Comparison of ENCODE assay signal across 24 mouse cellular contexts in genomic region chr6:36936816-36937215, GRCm38 (mm10).
"Had no signal": no experiment of that assay in that cellular context is flagged by ENCODE, and none has a peak within 500 bp of the region (broad histone marks: within the 10 kb centered on the region; RNA-seq: fewer than 3 reads in every experiment).

No protein-coding gene starts in this region.

- DNase-seq: gastrocnemius, postnatal 14 days; gastrocnemius, postnatal 36 days; heart, adult 11 months; heart, adult 2 months; heart, postnatal 14 days; heart, postnatal 36 days; kidney, adult 11 months; kidney, adult 2 months; kidney, adult 9 months; kidney, postnatal 14 days; kidney, postnatal 36 days; layer of hippocampus, adult 9-11 months; left cerebral cortex, postnatal 4 days had no signal

- H3K9me3 ChIP-seq: heart, embryonic 13.5 days; heart, embryonic 15.5 days; hindbrain, embryonic 13.5 days; hindbrain, embryonic 15.5 days; kidney, embryonic 15.5 days; limb, embryonic 13.5 days; limb, embryonic 15.5 days had no signal

- H3K4me3 ChIP-seq: heart, adult 2 months; heart, embryonic 13.5 days; heart, embryonic 15.5 days; hindbrain, embryonic 13.5 days; hindbrain, embryonic 15.5 days; kidney, embryonic 15.5 days; limb, embryonic 13.5 days; limb, embryonic 15.5 days had no signal

- H3K27me3 ChIP-seq: heart, embryonic 13.5 days; heart, embryonic 15.5 days; hindbrain, embryonic 13.5 days; hindbrain, embryonic 15.5 days; kidney, embryonic 15.5 days; limb, embryonic 13.5 days; limb, embryonic 15.5 days had no signal

- ATAC-seq: hindbrain, postnatal 0 days; intestine, embryonic 16.5 days had no signal

- H3K4me2 ChIP-seq: heart, embryonic 11.5 days; heart, embryonic 13.5 days; heart, embryonic 15.5 days; hindbrain, embryonic 13.5 days; hindbrain, embryonic 15.5 days; kidney, embryonic 15.5 days; limb, embryonic 13.5 days; limb, embryonic 15.5 days had no signal

- H3K4me1 ChIP-seq: heart, embryonic 13.5 days; heart, embryonic 15.5 days; hindbrain, embryonic 15.5 days; limb, embryonic 13.5 days; limb, embryonic 15.5 days had no signal

- H3K27ac ChIP-seq: heart, adult 2 months; heart, embryonic 13.5 days; heart, embryonic 15.5 days; hindbrain, embryonic 13.5 days; hindbrain, embryonic 15.5 days; hindbrain, postnatal 0 days; kidney, embryonic 15.5 days; kidney, postnatal 0 days; limb, embryonic 13.5 days; limb, embryonic 15.5 days had no signal

- H3K9ac ChIP-seq: heart, embryonic 13.5 days; heart, embryonic 15.5 days; hindbrain, embryonic 13.5 days; hindbrain, embryonic 15.5 days; kidney, embryonic 15.5 days; limb, embryonic 13.5 days; limb, embryonic 15.5 days had no signal

- H3K36me3 ChIP-seq: heart, embryonic 13.5 days; heart, embryonic 15.5 days; hindbrain, embryonic 13.5 days; hindbrain, embryonic 15.5 days; kidney, embryonic 15.5 days; limb, embryonic 13.5 days; limb, embryonic 15.5 days had no signal
